Mouse (Mus musculus): ENCODE measurements around the gene Aoah. TPM values are rescaled to one million over a fixed set of nuclear protein-coding genes. Genes with fewer than 3 reads are reported as not detected.

The Aoah gene
- polyA plus RNA-seq, 1 experiment from 2014 or later: 0.77 TPM

DNA sequence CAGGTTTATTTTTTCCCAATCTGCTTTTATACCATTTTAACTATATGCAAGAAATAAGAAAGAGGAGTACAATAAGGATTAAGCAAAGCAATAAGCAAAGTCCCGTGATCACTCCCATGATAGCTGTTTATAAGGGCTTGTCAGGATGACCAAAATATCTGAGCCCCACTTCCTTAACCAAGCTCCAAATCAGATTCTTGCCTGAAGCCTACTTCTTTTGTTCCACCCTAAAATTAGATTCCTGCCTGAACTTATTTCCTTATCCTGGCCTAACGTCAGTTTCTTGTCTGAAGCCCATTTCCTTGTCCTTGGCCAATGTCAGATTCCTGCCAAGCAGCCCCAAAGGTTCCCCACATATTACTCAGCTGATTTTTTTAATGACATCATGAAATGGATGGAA is 288.8 kb downstream of the Aoah start:
- H3K27me3 ChIP-seq: no peaks in the 10 kb centered on the region
- 58% methylated on average over 2 of the region's 2 CpGs for WGBS

More for the DNA sequence above, 288.8 kb downstream of the Aoah start:
- no peaks in the 10 kb centered on the region for H3K9me3 ChIP-seq (replicated peaks)
- H3K4me3 ChIP-seq: no peak overlapping the region
- no peaks in the 10 kb centered on the region for H3K4me1 ChIP-seq (replicated peaks)
- H3K9ac ChIP-seq: no peak overlapping the region
- no peaks in the 10 kb centered on the region for H3K36me3 ChIP-seq
- no peak overlapping the region for H3K4me2 ChIP-seq
- no peak for ATAC-seq (replicated peaks; ENCODE audit: insufficient number of reproducible peaks, insufficient read depth, low FRiP score, low read depth)
- no peak overlapping the region for H3K27ac ChIP-seq
